Mouse (Mus musculus) E14TG2a.4 (cell line): ENCODE data around the gene Wsb2.
"Not testable (repeated sequence)": the region's sequence is repeated elsewhere in the genome, so short reads cannot be mapped to it uniquely, and the experiment has no call there.

Experiments
- H3K27me3 ChIP-seq: 2 replicates; pipeline ENCODE4 v1.6.1; 2014; ENCODE audit warnings: low read length, control low read depth; ENCODE audit not compliant: insufficient read depth
- H3K36me3 ChIP-seq: 2 replicates; pipeline ENCODE4 v1.6.1; 2014; ENCODE audit warnings: low read length, control low read depth; ENCODE audit not compliant: insufficient read depth
- H3K4me1 ChIP-seq: replicated peaks from 2 replicates; pipeline ENCODE4 v1.6.1; 2014; ENCODE audit warnings: low read depth, low read length, control low read depth
- H3K4me3 ChIP-seq: replicated peaks from 2 replicates; pipeline ENCODE4 v1.5.1; 2014; ENCODE audit warnings: mild to moderate bottlenecking, low read length
- H3K9me3 ChIP-seq: 2 replicates; pipeline ENCODE4 v1.6.1; 2014; ENCODE audit warnings: low read length, control low read depth
- CTCF ChIP-seq: conservative IDR thresholded peaks from 2 replicates; pipeline ENCODE4 v1.5.1; 2014; ENCODE audit warnings: low read length
- NANOG ChIP-seq: IDR thresholded peaks from 2 replicates; pipeline ENCODE4 v1.6.1; 2014; ENCODE audit warnings: borderline replicate concordance, low read length, mixed read lengths
- POU5F1 ChIP-seq: IDR thresholded peaks from 2 replicates; pipeline ENCODE4 v1.6.1; 2014; ENCODE audit warnings: low read length, borderline replicate concordance

Wsb2 gene

DNA sequence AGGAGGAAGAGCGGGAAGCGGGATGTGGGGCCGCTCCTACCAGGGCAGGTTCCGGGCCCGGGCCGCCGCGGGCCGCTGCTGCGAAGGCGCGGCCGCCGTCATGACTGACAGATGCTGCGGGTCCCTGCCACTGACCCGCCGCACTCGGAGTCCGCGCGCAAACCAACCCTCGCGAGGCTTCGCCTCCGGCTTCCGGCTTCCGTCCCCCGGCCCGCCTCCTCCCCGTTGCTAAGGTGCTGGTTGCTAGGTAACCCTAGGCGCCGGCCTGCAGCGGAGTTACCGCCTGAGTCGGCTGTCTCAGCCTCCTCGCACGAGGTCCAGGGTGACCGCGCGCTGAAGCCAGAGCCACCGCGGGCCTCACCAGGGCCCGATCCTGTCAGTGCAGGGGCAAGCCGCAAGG, 31.8 kb downstream of the Wsb2 start, which contains the start of gene Rfc5:
Gene Rfc5, minus strand, starts transcription at position 171 of the 400 bp plus-strand sequence.
- H3K4me1 ChIP-seq = peaks cover 50% of the 10 kb centered on the region
- peaks cover 59% of the 10 kb centered on the region for H3K36me3 ChIP-seq
- H3K9me3 ChIP-seq = peaks cover 34% of the 10 kb centered on the region
- peak within 1 kb of the TSS; percentile 100 for H3K4me3 ChIP-seq
- no peaks in the 10 kb centered on the region for H3K27me3 ChIP-seq
- TF ChIP-seq POU5F1 (no peak), CTCF (no peak), NANOG (no peak)

DNA sequence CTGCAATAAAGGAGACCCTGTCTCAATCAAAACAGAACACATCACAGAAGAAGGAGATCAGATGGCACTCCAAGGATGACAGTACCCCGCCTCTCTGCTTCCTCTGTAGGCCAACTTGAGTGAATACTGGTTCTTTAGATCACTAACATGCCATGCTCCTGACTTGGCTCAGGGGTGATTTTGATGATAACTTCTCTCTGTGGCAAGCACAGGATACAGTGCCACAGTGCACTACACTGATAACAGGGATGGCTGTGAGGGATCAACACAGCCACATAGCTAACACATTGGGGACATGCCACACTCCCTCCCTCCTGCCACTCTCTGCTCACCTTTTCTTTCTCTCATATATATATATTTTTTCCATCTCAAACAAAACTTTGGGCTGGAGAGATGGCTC, 33.8 kb downstream of the Wsb2 start:
- Histone ChIP-seq H3K4me3 (no peak overlapping the region), H3K36me3 (peaks cover 43% of the 10 kb centered on the region), H3K27me3 (no peaks in the 10 kb centered on the region), H3K4me1 (peaks cover 44% of the 10 kb centered on the region), H3K9me3 (peaks cover 52% of the 10 kb centered on the region)
- TF ChIP-seq CTCF = no peak
- TF ChIP-seq NANOG = no peak
- TF ChIP-seq POU5F1 = no peak

DNA sequence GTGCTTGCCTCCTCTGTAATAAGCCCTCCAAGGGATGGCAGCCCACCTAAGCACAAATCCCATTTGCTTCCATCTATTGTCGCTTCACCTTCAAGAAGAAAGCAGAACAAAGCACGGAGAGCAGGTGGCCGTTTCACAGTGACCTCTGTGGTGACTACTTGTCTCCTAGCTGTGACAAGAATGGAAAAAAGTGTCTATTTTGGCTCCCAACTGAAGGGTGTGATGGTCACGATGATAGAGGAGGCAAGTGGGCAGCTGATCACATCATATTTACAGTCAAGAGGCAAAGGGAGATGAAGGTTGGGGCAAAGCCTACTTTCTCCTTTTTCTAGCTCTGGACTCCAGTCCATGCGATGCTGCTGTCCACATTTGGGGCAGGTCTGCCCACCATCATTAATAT, 38.7 kb downstream of the Wsb2 start:
- Histone ChIP-seq H3K4me3 (peak overlapping the region; percentile 79), H3K4me1 (peaks cover 49% of the 10 kb centered on the region), H3K27me3 (no peaks in the 10 kb centered on the region), H3K9me3 (peaks cover 48% of the 10 kb centered on the region), H3K36me3 (peaks cover 21% of the 10 kb centered on the region)
- TF ChIP-seq NANOG (no peak), POU5F1 (no peak), CTCF (no peak)

DNA sequence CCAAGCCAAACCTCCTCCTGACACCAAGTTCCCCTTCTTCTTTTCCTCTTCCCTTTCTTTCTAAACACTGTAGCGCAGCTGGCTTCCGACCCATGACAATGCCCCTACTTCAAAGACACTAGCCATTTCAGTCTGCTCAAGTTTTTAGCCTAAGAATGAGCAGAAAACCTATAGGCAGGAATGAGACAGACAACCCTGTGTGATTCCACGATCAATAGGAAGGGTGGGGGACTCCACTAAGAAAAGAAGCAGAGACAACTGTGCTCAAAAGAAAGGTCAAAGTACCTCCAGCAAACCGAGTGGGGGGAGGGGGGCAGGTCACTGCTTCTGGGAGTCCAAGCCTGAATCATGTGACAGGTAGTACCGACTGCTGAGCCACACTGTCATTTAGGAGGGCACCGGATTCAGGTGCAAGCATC, 39.5 kb downstream of the Wsb2 start:
- Histone ChIP-seq H3K27me3 (no peaks in the 10 kb centered on the region), H3K36me3 (peaks cover 18% of the 10 kb centered on the region), H3K9me3 (peaks cover 41% of the 10 kb centered on the region), H3K4me3 (peak overlapping the region; percentile 79), H3K4me1 (peaks cover 54% of the 10 kb centered on the region)
- TF ChIP-seq NANOG (peak; percentile 62; the same call in 1 of the 2 replicates), CTCF (no peak), POU5F1 (peak; percentile 81; the same call in 1 of the 2 replicates)

DNA sequence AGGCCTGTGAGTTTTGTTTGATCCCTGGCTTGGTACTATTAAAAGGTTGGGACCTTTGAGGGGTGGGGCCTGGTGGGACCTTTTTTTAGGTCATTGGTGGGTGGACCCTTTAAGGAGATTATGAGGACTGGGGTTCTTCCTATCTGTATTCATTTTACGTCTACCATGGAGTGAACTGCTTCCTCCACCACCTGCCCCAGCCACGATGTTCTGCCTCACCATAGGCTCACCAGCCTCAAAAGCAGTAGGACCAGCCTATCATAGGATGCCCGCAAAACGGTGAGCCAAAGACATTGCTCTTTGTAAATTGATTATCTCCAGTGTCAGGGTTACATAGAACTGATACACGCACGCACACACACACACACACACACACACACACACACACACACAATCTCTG, 40.3 kb downstream of the Wsb2 start:
- TF ChIP-seq CTCF (no peak), POU5F1 (no peak), NANOG (no peak)
- H3K4me3 ChIP-seq = peak overlapping the region; percentile 79
- H3K9me3 ChIP-seq = peaks cover 33% of the 10 kb centered on the region
- peaks cover 17% of the 10 kb centered on the region for H3K36me3 ChIP-seq
- H3K27me3 ChIP-seq = no peaks in the 10 kb centered on the region
- H3K4me1 ChIP-seq = peaks cover 62% of the 10 kb centered on the region

DNA sequence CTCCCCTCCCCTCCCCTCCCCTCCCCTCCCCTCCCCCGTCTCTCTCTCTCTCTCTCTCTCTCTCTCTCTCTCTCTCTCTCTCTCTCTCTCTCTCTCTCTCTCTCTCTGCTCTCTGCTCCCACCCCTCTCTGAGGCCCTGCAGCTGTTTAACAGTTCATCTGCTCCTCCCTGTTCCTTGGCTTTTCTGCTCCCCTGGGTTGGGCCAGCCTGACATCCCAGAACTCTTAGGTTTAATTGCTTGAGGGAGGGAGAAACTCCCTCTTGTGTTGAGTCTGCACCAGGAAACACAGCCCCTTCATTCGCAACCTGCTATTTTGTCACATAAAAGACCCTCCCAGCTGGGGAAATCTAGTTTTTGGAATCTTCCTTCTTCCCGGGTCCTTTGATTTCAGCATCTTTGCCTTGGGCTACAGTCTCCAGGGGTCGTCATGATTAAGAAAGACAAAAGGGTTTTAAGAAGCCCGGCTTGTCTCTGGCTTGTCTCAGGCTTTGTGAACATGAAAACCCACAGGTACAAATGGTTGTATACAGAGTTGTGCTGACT, 41.0 kb downstream of the Wsb2 start:
- TF ChIP-seq CTCF (no peak), POU5F1 (no peak), NANOG (no peak; the same call in 1 of the 2 replicates)
- peaks cover 26% of the 10 kb centered on the region for H3K9me3 ChIP-seq
- H3K4me3 ChIP-seq = peak overlapping the region; percentile 79
- H3K4me1 ChIP-seq = peaks cover 69% of the 10 kb centered on the region
- H3K36me3 ChIP-seq = peaks cover 15% of the 10 kb centered on the region
- H3K27me3 ChIP-seq = no peaks in the 10 kb centered on the region

DNA sequence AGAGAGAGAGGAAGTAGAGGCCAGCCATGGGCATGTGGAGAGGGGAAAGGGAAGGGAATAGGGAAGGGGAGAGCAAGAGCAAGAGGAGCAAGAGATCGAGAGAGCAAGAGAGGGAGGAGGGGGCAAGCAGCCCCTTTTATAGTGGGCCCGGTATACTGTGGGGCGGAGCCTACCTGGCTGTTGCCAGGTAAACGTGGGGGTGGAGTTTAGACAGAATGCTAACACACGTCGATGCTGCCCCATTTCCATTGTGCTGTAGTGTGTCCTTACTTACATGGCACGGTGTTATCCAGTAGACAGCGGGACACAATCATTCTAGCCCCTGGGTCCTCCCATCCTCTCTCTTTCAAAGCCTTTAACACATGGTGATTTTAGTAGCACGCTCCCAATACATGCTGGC, 42.2 kb downstream of the Wsb2 start:
- Histone ChIP-seq H3K27me3 (no peaks in the 10 kb centered on the region), H3K9me3 (peaks cover 14% of the 10 kb centered on the region), H3K4me3 (peak overlapping the region; percentile 79), H3K36me3 (peaks cover 11% of the 10 kb centered on the region), H3K4me1 (peaks cover 76% of the 10 kb centered on the region)
- TF ChIP-seq CTCF = no peak
- no peak for TF ChIP-seq POU5F1
- TF ChIP-seq NANOG = no peak

DNA sequence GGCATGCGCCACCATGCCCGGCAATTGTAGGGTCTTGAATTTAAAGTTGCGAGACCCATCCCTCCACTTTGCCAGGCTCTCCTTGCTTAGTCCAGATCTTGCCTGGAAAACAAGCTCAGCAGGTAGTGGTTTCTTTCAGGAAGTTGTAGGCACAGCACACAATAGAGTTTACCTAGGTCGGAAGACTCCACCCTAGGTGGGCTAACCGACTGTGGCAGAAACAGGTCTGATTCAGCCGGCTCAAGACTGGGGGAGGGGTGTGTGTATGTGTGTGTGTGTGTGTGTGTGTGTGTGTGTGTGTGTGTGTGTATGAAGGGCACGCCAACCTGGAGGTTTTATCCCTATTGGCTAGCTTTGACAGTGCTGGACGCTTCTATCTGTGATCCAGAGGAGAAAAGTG, 46.5 kb downstream of the Wsb2 start:
- TF ChIP-seq NANOG (no peak), CTCF (no peak), POU5F1 (no peak)
- H3K4me3 ChIP-seq = peak overlapping the region; percentile 69
- no peaks in the 10 kb centered on the region for H3K27me3 ChIP-seq
- H3K36me3 ChIP-seq = peaks cover 35% of the 10 kb centered on the region
- H3K4me1 ChIP-seq = peaks cover 84% of the 10 kb centered on the region
- no peaks in the 10 kb centered on the region for H3K9me3 ChIP-seq

DNA sequence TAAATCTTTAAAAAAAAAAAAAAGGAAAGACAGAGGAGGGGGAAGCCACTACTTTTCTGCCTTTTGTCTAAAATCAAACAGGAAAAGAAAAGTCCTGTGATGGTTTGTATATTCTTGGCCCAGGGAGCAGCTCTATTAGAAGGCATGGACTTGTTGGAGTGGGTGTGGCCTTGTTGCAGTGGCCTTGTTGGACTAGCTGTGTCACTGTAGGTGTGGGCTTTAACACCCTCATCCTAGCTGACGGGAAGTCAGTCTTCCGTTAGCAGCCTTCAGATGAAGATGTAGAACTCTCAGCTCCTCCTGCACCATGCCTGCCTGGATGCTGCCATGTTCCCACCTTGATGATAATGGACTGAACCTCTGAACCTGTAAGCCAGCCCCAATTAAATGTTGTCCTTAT, 47.6 kb downstream of the Wsb2 start:
- peaks cover 39% of the 10 kb centered on the region for H3K36me3 ChIP-seq
- H3K4me1 ChIP-seq = peaks cover 84% of the 10 kb centered on the region
- not testable (repeated sequence) for H3K27me3 ChIP-seq

More for the DNA sequence above, 47.6 kb downstream of the Wsb2 start:
- H3K4me3 ChIP-seq = peak overlapping the region; percentile 66
- not testable (repeated sequence) for H3K9me3 ChIP-seq
